Mouse (Mus musculus) frontal cortex, postnatal 36 days (tissue): Measurements from ENCODE around the gene Snapc4.
A peak's percentile ranks its signal among the peaks of the same experiment; 100 is the strongest.
"Not testable (repeated sequence)": the region's sequence is repeated elsewhere in the genome, so short reads cannot be mapped to it uniquely, and the experiment has no call there.

Source experiments
- DNase-seq, 2 experiments: peaks; one replicate each; pipeline ENCODE4 v3.0.0; 2022; ENCODE audit warnings: low spot score in 2 of 2

The Snapc4 gene

DNA sequence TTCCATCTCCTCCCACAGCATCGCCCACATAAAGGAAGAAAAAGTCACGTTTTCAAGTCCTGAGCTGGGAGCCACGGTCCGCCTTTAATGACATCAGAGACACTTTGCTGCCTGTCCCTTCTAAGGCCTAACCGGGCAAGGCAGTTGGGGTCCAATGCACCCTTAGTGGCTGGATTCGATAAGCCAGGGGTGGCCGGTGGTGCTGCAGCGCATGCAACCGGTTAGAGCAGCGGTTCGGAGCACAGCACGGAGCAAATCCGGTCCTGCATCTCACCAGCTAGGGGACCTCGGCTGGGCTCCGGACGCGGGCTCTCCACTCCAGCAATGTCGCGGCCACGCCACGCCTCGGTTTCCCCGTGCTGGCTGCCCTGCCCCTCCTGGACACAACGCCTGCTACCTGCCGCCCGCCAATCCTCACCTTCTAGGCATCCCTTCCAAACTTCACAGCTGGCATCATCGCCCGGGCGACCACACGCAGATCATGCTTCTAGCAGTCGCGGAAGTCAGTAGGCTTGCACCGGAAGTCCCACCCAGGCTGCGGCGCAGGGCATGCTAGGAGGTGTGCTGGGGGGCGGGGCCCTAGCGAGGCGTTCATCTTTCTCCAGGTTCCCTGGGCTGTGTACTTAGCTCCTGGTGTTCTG is at the start of gene Snapc4:
Gene Snapc4 (minus strand): TSS at position 523 of the 641 bp plus-strand sequence.
- DNase-seq, result peak; percentile 84

DNA sequence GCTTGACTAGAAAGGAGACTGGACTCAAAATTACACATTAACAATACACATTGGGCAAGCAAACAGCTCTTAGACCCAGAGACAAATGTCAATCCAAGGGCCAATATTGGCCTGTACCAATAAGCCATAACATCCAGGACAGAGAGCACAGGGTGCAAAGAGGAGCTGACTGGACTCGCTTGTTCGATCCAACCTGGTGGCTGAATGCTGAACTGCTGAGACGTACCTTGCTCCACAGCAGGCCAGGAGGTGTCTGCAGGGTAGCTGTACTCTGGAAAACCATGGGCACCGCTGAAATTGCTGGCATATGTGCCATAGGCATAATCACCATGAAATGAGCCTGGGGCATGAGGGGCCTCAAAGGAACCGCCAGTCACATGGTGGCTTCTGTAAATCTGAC is 49.4 kb upstream of the Snapc4 start:
- no peak for DNase-seq

DNA sequence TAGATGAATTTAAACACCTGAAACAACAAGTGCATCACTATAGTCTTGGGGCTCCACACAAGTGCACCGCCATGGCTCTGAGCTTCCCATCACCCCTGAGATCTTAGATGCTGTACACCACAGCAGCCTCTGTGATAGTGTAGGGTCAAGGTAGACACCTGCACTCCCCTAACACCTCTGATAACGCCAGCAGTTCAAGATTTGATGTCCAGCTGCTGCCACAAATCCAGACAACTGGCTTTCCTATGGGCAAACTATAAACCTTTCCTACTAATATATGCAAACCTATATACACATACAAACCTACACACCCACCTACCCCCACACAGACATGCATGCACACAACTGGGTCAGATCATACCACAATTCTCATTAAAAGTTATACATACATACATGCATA is 44.1 kb upstream of the Snapc4 start:
- DNase-seq, result no peak

DNA sequence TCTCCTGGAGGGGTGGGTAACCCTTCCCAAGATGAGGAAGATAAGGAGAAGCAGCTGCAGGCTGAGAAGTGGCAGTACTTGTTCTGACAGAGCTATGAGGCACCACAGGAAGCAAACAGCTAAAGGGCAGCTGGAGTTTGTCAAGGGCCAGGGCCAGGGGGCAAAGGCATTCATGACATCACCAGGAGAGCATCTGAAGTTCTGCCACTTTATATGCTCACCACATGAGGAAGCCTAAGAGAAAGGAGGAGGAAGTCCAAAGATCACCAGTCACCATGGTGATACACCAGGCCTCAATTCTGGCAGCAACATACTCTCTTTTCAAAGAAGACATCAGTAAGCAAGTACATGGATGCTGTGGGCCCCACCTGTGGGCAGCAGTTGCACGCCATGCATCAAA is 42.6 kb upstream of the Snapc4 start:
- DNase-seq, result no peak

DNA sequence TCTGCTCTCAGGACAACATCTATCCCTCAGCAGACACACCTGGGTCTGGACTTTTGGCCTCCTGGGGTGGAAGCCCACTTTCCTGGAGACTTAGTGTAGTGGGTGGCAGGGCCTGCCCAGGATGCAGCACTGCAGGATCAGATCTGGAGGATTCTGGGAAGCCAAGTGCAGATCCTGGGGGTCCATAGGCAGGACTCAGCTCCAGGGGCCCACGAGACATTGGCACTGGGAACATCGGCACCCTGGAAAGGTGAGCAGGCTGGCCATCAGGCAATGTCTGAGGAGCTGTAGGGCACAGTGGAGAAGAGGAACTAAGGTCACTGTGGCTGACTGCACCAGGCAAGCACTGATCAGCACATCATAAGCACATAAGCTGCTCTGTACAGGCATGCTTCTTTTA is 41.5 kb upstream of the Snapc4 start:
- DNase-seq, result no peak

DNA sequence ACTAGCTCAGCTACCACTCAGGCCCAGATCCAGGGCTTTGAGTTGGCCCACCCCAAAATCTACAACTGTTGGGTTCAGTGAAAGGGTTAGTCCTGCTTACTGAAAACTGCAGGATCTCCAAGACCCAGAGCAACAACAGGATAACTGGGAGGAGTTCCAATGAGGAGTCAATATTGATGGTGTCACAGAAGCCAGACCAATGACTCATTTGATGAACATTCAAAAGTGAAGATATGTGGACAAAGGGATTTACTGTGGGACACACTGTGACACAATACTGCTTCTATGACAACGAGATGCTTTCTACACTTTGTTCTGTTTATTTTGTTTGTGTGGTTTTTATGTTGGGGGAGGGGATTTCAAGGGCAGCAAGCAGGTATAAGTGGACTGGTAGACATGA is 37.7 kb upstream of the Snapc4 start:
- no peak for DNase-seq

DNA sequence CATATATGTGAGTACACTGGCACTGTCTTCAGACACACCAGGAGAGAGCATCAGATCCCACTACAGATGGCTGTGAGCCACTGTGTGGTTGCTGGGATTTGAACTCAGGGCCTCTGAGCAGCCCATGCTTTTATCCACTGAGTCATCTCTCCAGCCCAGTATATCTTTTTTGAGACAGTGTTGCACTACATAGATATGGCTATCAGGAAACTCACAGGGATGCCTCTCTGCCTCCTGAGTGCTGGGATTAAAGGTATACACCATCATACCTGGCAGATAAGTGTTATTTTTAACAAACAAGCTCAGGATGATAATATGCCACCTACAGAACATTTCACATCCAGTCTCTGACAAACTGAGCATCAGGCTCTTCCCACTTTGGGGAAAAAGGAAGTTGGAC is 36.6 kb upstream of the Snapc4 start:
- DNase-seq, result no peak

DNA sequence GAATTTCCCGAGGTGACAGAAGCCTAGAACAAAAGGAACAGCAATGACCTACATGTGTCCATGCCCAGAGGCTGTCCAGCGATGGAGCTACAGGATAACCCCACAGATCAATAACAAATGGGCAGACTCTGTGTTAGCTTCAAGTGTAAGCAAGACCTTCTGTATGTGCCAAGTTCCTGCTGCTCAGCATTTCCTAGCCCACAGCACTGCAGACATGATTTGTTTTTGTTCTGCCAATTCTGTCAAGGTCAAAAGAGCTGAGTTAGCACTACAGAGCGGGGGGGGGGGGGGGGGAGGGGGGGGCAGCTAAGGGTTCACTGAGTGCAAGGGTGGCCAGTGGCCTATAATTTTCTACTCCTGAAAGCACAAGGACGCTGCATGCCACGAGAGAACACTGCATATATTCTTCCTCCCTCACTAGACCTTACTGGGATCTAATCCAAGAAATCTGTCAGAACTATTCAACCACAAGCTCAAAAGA is 30.5 kb upstream of the Snapc4 start:
- peak in 1 of 2 experiments; percentile 17 for DNase-seq

DNA sequence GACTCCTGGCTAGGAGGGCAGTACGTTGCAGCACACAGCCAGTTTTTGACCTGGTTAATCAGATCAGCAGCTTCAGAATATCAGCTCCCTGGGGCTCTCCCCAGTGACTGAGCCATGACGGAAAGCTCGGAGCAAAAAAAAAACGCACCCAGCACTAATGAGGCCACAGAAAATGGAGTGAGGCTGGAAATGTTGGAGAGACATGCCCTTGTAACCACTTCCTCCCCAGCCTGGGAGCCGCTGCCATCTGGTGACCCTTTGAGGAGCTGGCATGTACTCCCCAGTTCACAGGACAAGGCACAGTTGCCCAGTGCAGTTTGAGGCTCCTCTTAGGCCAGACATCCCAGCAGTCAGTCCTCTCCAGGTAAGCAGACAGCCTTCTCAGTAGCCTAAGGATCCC is 29.6 kb upstream of the Snapc4 start:
- DNase-seq, result no peak

DNA sequence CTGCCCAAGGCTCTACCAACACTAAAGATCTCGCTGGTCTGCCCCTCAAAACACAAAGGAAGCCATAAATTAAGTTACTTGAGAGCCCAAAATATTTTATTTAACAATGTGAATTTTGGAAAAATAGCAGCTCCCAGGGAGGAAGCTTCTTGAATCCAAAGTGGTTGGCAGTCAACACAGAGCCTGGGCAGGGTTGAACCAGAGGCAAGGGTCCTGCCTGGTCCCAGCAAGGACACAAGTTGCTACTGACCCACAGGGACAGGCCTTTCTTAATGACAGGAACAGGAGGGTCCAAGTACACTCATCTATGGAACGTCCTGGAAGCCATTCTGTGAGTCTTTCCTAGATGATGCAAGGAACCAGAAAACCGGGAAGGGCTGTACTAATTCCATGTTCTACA is 28.9 kb upstream of the Snapc4 start:
- no peak for DNase-seq

DNA sequence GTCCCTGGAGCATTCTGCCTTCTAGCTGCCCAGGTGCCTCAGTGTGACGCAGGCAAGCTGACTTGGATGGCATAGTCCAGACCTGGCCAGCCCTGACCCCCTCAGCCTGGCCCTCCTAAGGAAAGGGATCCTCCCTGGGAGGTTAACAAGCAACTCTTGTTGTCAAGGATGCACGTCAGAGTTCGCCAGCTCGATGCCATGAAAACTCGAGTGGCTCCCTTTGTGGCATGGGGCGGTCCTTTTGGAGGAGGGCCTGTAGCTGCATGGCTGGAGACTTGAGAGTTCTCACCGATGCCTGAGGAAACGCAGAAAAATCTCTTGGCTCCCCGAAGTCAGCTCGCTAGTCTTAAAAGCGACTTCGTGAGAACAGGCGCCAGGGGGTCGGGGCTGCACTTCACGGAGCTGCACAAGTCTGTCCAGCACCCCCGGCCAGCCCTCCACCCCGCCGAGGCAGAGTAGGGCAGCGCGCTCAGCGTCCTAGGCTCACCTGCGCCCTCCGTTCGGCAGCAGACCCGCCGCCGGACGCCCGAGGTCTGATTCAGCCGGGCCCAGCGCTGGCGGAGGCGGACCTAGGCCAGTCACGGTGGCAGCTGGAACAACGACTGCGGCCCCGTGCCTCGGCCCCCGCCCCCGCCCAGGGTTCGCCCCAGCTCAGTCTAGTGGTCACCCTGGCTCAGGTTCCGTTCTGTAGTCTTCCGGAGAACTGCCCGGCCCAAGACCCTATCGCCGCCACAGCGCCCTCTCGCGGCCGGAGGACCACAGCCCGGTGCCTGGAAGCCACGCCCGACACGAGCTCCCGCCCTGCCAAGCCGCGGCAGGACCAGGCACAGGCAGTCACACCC is 28.3 kb upstream of the Snapc4 start, which contains the start of gene Inpp5e:
Gene Inpp5e (minus strand): TSS at position 689 of the 842 bp plus-strand sequence.
- peak; percentile 96 to 98 for DNase-seq

DNA sequence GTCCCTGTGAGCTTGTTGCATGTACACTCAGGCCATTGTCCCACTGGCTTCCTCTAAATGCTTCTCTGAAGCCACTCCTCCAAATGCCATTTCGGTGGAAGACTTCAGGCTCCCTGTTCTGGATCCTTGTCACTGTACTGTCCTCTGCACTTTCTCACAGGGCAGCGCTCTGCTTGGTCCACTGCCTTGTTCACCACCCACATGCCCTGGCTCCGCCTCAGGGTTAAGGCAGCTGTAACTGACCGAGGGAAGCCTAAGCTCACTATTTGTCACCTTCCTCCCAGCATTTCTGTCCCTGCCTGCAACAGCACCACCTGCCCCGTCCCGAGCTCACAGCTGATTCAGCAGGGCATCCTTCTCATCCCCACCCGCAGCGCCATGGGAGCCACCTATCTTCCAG is 22.9 kb upstream of the Snapc4 start:
- no peak for DNase-seq

DNA sequence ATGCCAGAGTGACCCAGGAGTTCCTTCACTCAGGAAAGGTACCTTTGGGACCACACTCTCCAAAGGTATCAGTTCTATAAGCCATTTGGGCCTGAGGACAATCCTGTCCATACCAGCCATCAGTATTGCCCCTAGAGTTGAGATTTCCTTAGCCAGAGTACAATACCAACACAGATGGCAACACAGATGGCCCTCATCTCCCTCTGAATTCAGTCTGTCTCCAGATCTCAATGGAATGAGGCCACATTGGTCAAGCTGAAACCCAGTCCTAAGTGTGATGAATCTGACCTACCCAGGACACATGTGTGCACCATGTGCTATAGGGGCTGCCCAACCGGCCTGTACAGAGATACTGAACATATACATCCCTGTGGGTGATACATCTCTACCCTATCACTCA is 21.8 kb upstream of the Snapc4 start:
- no peak for DNase-seq

DNA sequence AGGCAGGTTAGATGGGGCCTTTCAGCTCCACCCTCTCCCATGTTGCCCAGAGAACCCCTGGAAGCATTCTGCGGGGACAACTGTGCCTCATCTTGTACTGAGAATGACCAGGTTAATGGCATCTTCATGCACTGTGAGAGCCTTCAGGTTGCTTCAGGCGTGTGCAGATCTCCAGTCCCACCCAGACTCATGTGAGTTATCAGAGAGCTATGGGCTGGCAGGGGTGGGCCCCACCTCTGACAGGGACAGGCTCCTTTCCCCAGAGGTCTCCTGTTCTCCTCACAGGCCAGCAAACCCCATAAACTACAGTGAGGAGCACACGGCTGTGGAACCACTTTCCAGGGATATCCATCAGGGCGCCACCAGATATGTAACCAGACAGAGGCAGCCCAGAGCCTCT is 20.6 kb upstream of the Snapc4 start:
- DNase-seq, result no peak

DNA sequence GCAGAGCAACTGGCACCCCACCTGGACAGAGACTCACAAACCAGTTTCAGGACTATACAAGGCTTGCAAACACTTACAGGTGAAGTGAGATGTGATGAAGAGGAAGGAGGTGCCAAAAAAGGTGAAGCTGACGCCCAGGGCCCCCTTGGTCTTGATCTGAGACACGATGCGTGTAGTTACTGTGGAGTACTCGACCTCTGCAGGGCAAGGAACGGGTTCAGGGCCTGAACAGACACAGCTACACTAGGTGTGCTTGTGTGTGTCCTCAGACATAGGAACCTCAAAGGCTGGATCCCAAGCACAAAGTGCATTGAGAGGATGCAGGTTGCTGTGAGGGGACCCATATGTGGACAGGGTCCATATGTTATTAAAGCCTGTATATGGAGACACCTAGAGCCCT is 19.8 kb upstream of the Snapc4 start:
- DNase-seq, result no peak

DNA sequence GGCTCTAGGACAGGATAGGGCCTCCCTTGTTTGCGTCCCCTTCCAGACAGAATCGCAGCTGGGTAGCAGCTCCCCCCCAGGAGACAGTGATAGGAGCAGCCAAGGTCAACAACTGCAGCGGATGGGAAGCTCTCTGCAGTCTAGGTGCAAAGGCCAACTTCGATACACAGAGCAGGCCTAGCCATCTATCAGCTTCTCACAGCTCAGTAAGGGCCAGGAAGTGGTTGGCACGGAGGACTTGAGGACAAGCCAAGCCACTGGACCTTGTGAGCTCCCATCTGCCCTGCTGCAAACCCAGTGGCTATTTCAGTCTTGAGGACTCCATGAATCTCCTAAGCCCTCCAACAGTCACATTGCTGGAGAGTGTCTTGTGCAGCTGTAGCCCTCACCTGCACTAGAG is 19.2 kb upstream of the Snapc4 start:
- no peak for DNase-seq

DNA sequence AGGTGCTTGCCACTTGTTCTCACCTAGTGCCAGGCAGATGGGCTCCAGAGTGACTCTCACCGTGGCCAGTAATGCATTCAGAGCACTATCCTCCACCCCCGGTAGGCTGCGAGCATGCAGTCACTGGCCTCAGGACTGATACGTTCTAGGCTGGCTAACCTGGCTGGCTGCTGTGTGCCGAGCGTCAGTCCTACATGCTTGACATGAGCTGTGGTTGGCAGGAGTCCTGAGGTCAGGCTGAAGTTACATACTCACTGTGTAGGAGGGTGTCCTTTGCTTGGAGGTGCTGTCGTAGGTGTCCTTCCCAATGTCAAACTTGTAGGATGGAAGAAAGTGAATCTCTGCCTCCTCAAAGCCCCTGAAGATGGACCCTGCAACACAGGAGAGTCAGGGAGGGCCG is 18.5 kb upstream of the Snapc4 start:
- DNase-seq, result no peak

DNA sequence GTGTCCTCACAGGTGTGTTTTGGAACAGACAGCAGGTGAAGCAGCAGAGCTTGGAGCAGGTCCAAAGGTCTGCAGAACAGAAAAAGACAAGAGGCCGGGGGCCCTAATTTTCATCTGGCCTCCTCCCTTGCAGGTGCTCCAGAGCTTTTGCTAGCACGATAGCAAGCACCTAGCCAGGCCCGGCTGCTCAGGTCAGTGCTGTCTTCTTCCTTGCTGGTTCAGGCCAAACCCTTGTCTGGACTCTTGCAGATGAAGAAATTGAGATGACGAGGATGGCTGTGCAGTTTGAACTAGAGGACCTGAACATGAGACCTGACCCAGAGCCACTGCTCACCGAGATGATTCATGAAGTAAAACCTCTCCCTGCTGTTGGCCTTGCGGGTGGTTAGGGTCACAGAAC is 11.2 kb upstream of the Snapc4 start:
- no peak for DNase-seq

DNA sequence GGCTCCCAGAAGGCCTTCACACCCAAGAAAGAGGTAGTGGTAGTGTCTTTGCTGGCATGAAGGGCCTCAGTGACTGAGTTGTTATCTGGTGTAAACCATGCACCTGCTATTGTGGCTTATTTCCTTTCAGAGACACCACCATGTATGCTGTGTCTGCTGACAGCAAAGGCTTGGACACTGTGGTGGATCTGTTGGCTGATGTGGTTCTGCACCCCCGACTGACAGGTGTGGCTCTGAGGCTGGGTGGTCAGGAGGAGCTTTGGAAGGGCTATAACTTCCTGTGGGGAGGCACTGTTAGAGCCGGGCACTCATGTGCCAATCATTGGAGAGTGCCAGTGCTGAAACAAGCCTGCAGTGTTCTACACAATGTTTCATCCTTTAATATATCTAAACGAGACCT is 10.5 kb upstream of the Snapc4 start:
- DNase-seq, result no peak

DNA sequence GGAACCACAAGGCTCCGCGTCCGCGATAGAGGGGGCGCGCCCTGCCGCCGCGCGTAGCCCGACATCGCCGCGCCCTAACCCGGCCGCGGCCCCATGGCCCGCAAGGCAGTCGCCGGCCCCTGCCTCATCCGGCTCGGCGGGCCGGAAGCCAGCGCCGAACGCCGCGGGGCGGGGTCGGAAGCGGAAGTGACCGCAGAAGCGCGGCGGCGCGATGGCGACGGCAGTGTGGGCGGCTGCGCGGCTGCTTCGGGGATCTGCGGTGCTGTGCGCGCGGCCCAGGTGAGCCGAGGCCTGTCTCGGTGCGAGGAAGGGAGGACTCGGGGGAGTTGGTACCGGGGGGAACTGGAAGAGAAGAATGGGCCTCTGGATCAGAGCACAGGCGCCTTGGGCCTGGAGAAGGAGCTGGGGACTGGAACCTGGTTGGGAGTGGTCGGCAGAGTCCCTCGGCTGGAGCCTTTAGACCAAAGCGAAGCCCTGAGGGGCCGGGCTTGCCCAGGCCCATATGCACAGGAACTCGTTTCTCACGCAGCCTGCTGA is 8.8 kb upstream of the Snapc4 start, which contains the start of the genes Entr1 and Pmpca:
Gene Entr1 (minus strand): TSS at position 163 of the 537 bp plus-strand sequence.
Gene Pmpca (plus strand): TSS at position 186 of the 537 bp plus-strand sequence.
- peak; percentile 83 to 86 for DNase-seq

DNA sequence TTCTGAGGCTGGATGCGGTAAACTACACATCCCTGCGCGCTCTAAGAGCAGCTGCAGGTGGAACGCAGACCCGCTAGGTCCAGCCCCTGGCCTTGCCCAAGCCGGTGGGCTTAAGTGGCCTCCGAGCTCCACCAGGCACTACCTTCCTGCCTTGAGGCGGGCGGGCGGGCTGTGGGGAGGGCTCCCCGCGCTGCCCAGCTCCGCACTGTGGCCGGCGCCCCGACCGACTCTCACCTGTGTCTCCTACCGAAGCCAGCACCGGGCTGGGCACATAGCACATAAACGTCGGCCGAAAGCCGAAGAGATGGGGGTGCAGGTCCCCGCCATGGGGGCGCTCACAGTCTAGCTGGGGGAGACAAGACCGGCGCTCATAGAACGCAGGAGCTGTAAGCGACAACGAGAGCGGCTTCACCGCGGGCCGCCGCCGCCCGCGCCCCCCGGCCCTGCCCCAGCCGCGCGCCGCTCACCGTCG is 8.3 kb upstream of the Snapc4 start:
- DNase-seq, result no peak

DNA sequence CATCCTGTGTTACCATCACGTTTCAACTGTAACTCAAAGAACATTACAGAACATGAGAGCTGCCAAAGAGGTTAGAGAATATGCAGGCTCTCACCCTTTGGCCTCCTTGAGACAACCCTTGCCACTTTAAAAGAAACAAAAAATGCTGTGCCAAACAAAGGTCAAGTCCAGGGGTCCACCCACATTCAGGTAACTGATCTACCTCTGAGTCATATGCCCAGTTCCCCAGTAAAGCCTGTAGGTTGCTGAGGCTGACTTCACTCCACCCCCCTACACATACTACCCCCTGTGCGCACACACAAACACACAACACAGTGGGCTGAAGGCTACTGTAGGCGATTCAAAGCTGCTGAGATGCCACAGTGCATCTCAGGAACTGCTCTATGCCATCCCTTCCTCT is 7.3 kb upstream of the Snapc4 start:
- DNase-seq, result no peak

DNA sequence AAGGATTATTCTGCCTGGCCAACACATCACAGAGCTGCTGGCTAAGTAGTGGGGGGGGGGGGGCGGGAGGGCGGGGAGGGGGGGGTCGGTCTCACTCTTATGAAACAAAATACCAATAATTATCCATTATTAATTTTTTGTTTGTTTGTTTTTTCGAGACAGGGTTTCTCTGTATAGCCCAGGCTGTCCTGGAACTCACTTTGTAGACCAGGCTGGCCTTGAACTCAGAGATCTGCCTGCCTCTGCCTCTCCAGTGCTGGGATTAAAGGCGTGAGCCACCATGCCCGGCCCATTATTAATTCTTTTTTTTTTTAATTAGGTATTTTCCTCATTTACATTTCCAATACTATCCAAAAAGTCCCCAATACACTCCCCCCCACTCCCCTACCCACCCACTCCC is 418 bp upstream of the Snapc4 start:
- not testable (repeated sequence) for DNase-seq
